ENCODE assay signal across 8 mouse cellular contexts in the genomic region with DNA sequence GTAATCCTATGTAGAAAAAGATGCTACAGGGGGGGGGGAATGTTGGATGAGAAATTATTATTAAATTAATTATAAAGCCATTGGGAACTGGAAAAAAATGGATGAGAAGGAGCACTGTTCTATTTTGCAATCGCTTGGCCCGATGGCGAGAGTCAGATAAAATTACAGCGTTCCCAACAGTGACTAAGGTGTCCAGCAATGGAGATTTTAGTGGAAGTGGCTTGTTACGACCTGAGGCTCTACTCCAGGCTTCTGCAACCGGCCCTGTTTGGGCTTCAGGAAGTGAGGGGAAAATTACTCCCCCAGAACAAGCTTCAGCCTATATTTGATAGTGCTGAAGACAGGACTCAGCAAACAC. TPM values are rescaled to one million over a fixed set of nuclear protein-coding genes. Genes with fewer than 3 reads are reported as not detected.
DNase-seq lines count a peak whose midpoint lies in the region; ATAC-seq and TF ChIP-seq lines count a peak whose summit lies in the region.

No protein-coding gene starts in this region.

- WGBS in embryonic facial prominence, embryonic 15.5 days: 2% methylated on average over 6 of the region's 6 CpGs
- 3% methylated on average over 6 of the region's 6 CpGs for WGBS in intestine, postnatal 0 days
- 2% methylated on average over 6 of the region's 6 CpGs for WGBS in olfactory bulb, adult 2 months

- H3K27ac ChIP-seq in embryonic facial prominence, embryonic 15.5 days (replicated peaks): peak overlapping the region; percentile 86; the same call in 1 of the 2 replicates
- H3K27ac ChIP-seq in intestine, postnatal 0 days (ENCODE audit: low read depth, low read length): peak overlapping the region; percentile 95
- peak overlapping the region; percentile 74 for H3K27ac ChIP-seq in olfactory bulb, adult 2 months (ENCODE audit: insufficient read depth, low read depth, low read length)

- peak overlapping the region; percentile 91 for H3K4me2 ChIP-seq in embryonic facial prominence, embryonic 15.5 days (replicated peaks)
- peak overlapping the region; percentile 96 for H3K4me2 ChIP-seq in intestine, postnatal 0 days (replicated peaks; ENCODE audit: low read depth)

- no peak for DNase-seq in urinary bladder, adult 18-20 months (ENCODE audit: low spot score in 2 of 2)
- no peak for DNase-seq in ovary, adult 18-20 months (ENCODE audit: low spot score)
- no peak for DNase-seq in layer of hippocampus, postnatal 36 days

- no peak for TF ChIP-seq CTCF in intestine, postnatal 0 days (IDR thresholded peaks at IDR 0.05; ENCODE audit: low read depth)
- TF ChIP-seq CTCF in olfactory bulb, adult 2 months (IDR thresholded peaks at IDR 0.05; ENCODE audit: insufficient read depth, low read depth, low read length): no peak

- TF ChIP-seq POLR2A in olfactory bulb, adult 2 months (IDR thresholded peaks at IDR 0.05; ENCODE audit: insufficient read depth, low read depth, low read length): no peak

- ATAC-seq in megakaryocyte, adult 5-6 weeks (ENCODE audit: poor library complexity, severe bottlenecking): no peak
- ATAC-seq in embryonic facial prominence, embryonic 15.5 days (ENCODE audit: insufficient number of reproducible peaks, low FRiP score, low TSS enrichment, low read depth): no peak
- no peak for ATAC-seq in intestine, postnatal 0 days

- peak overlapping the region; percentile 100 for H3K4me3 ChIP-seq in megakaryocyte, embryonic 14.5 days (replicated peaks)
- H3K4me3 ChIP-seq in embryonic facial prominence, embryonic 15.5 days (replicated peaks): peak overlapping the region; percentile 74
- H3K4me3 ChIP-seq in intestine, postnatal 0 days (ENCODE audit: low read depth, low read length): peak overlapping the region; percentile 73
- peak overlapping the region; percentile 73 for H3K4me3 ChIP-seq in olfactory bulb, adult 2 months (ENCODE audit: insufficient read depth, low read depth, low read length)

- H3K9ac ChIP-seq in embryonic facial prominence, embryonic 15.5 days: peak overlapping the region; percentile 68
- H3K9ac ChIP-seq in intestine, postnatal 0 days (ENCODE audit: low read depth, low read length): peak overlapping the region; percentile 57

- H3K27me3 ChIP-seq in megakaryocyte, embryonic 14.5 days (replicated peaks): peaks cover 4% of the 10 kb centered on the region
- H3K27me3 ChIP-seq in embryonic facial prominence, embryonic 15.5 days: no peaks in the 10 kb centered on the region
- no peaks in the 10 kb centered on the region for H3K27me3 ChIP-seq in intestine, postnatal 0 days (replicated peaks; ENCODE audit: control insufficient read depth, insufficient read depth, low read length)

- peaks cover 8% of the 10 kb centered on the region for H3K36me3 ChIP-seq in megakaryocyte, embryonic 14.5 days (replicated peaks; ENCODE audit: low read length)
- H3K36me3 ChIP-seq in embryonic facial prominence, embryonic 15.5 days: no peaks in the 10 kb centered on the region
- H3K36me3 ChIP-seq in intestine, postnatal 0 days (ENCODE audit: control insufficient read depth, insufficient read depth): no peaks in the 10 kb centered on the region

- peaks cover 22% of the 10 kb centered on the region for H3K4me1 ChIP-seq in megakaryocyte, embryonic 14.5 days
- H3K4me1 ChIP-seq in embryonic facial prominence, embryonic 15.5 days: peaks cover 4% of the 10 kb centered on the region; the same call in 1 of the 2 replicates
- no peaks in the 10 kb centered on the region; the same call in 1 of the 2 replicates for H3K4me1 ChIP-seq in intestine, postnatal 0 days (replicated peaks; ENCODE audit: control insufficient read depth, insufficient read depth, low read length)
- H3K4me1 ChIP-seq in olfactory bulb, adult 2 months (ENCODE audit: control insufficient read depth, insufficient read depth, low read length): peaks cover 4% of the 10 kb centered on the region; the same call in 1 of the 2 replicates

- peaks cover 3% of the 10 kb centered on the region for H3K9me3 ChIP-seq in megakaryocyte, embryonic 14.5 days
- H3K9me3 ChIP-seq in embryonic facial prominence, embryonic 15.5 days (replicated peaks): no peaks in the 10 kb centered on the region
- H3K9me3 ChIP-seq in intestine, postnatal 0 days (ENCODE audit: control insufficient read depth): no peaks in the 10 kb centered on the region

RNA-seq across cellular contexts. Expression of gene Spryd7, which starts 0.8 kb away (rescaled TPM):
- 4.7 and 8.4 TPM in 2 replicates for polyA plus RNA-seq in megakaryocyte, embryonic 14.5 days (2012; ENCODE audit: insufficient read depth, low replicate concordance)
- 5.7 and 8.0 TPM in 2 replicates for total RNA-seq in megakaryocyte, adult 5-6 weeks (2015)
- 3.1 and 4.9 TPM in 2 replicates for total RNA-seq in megakaryocyte, adult 5-6 weeks (2017)
- polyA plus RNA-seq in embryonic facial prominence, embryonic 15.5 days (2015; fragmentation: Nextera tagmentation; extraction: Ambion mirVana): 23.5 and 23.8 TPM in 2 replicates
- polyA plus RNA-seq in intestine, postnatal 0 days (2015; fragmentation: Nextera tagmentation; extraction: Ambion mirVana): 36.1 and 36.5 TPM in 2 replicates
- not detected in 2 replicates for polyA plus RNA-seq in olfactory bulb, adult 2 months (2012; ENCODE audit: insufficient read depth, insufficient read length, low replicate concordance, missing spikeins)
- total RNA-seq in layer of hippocampus, postnatal 36 days (2021): 10 to 100 TPM; 46.2 to 50.9 TPM

RNA-seq across cellular contexts. Expression of gene Trim13, which starts 42.1 kb away (rescaled TPM):
- 0.22 TPM in 1 of 2 replicates, not detected in the other for polyA plus RNA-seq in megakaryocyte, embryonic 14.5 days (2012; ENCODE audit: insufficient read depth, low replicate concordance)
- total RNA-seq in megakaryocyte, adult 5-6 weeks (2015): 1.2 and 4.5 TPM in 2 replicates
- 3.0 and 3.7 TPM in 2 replicates for total RNA-seq in megakaryocyte, adult 5-6 weeks (2017)
- polyA plus RNA-seq in embryonic facial prominence, embryonic 15.5 days (2015; fragmentation: Nextera tagmentation; extraction: Ambion mirVana): 20.5 and 21.2 TPM in 2 replicates
- 7.9 and 8.6 TPM in 2 replicates for polyA plus RNA-seq in intestine, postnatal 0 days (2015; fragmentation: Nextera tagmentation; extraction: Ambion mirVana)
- polyA plus RNA-seq in olfactory bulb, adult 2 months (2012; ENCODE audit: insufficient read depth, insufficient read length, low replicate concordance, missing spikeins): not detected in 2 replicates
- total RNA-seq in layer of hippocampus, postnatal 36 days (2021): 10 to 100 TPM; 14.1 to 14.2 TPM

RNA-seq across cellular contexts. Expression of gene Kcnrg, which starts 51.3 kb away (rescaled TPM):
- polyA plus RNA-seq in megakaryocyte, embryonic 14.5 days (2012; ENCODE audit: insufficient read depth, low replicate concordance): not detected in 2 replicates
- 0.20 TPM in 1 of 2 replicates, not detected in the other for total RNA-seq in megakaryocyte, adult 5-6 weeks (2015)
- not detected in 2 replicates for total RNA-seq in megakaryocyte, adult 5-6 weeks (2017)
- polyA plus RNA-seq in embryonic facial prominence, embryonic 15.5 days (2015; fragmentation: Nextera tagmentation; extraction: Ambion mirVana): 2.2 and 3.3 TPM in 2 replicates
- 0.25 and 0.27 TPM in 2 replicates for polyA plus RNA-seq in intestine, postnatal 0 days (2015; fragmentation: Nextera tagmentation; extraction: Ambion mirVana)
- not detected in 2 replicates for polyA plus RNA-seq in olfactory bulb, adult 2 months (2012; ENCODE audit: insufficient read depth, insufficient read length, low replicate concordance, missing spikeins)
- total RNA-seq in layer of hippocampus, postnatal 36 days (2021): 1 to 10 TPM in 1 of 2 experiments, under 1 TPM in 1; 0.87 to 1.1 TPM
